Mouse (Mus musculus) fat pad, adult 2 months (tissue): ENCODE results near the gene Ntn1.

Experiments
- DNase-seq: peaks from one replicate; pipeline ENCODE4 v3.0.0-alpha.2; 2011; ENCODE audit warnings: low read depth, low spot score; ENCODE audit errors: extremely low read depth

The Ntn1 gene

DNA sequence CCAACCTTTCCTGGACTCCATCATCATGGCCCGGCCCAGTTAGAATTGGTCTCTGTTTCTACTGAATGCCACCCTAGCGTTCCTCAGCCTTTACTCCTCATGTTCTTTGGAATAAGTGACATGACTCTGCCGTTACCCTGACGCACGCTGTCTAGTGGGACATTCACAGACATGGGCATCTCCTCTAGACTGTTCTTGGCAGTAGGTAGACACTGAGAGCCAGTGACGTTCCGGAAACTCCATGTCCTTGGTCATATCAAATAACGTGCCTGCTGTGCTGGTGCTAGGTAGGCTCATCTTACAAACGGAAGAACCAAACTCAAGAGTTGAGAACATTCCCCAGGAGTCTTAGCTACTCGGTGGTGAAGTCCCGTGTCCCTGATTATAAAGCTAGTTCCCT lies 203.2 kb downstream of the Ntn1 start:
- no peak for DNase-seq

DNA sequence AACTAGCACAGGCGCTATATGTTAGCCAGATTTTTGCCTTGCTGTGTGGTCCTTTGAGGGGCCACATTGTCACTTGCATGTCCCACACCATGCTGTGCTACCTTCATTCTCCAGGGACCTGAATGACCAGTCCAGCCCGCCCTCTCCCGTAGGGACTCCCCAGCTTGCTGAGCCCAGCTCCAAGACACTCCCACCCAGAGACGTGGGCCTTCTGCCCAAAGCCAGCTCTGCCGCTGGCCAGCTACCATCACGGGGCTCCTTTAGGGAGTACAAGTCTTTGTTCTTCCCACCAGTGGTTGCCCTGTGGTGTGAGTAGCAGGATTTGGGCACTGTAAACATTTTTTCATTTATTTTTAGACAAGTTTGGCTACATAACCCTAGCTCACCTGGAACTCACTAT lies 204.1 kb downstream of the Ntn1 start:
- no peak for DNase-seq

GRCm38 (mm10) chr11:68195693-68196176 lies 204.9 kb downstream of the Ntn1 start:
- DNase-seq: no peak

GRCm38 (mm10) chr11:68195168-68195567 lies 205.5 kb downstream of the Ntn1 start:
- no peak for DNase-seq

DNA sequence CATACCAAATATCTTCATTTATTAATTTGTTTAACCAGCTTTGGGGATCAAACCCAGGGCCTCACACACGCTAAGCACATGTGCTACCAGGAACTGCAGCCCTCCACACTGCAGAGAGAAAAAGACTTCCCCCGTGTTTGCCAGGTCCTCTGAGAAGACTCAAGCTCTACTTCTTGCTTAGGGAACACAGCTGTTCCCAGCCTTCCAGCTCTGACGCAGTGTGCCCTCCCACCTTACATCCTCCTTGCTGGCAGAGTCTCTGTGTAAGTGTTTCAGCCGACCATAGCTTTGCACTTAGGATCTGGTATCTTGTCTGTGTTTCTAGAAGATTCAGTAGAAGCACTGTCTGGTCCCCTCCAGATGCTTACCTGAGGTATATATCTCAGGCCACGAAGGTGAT lies 209.8 kb downstream of the Ntn1 start:
- DNase-seq: no peak

GRCm38 (mm10) chr11:68188695-68189201 lies 211.9 kb downstream of the Ntn1 start:
- no peak for DNase-seq

DNA sequence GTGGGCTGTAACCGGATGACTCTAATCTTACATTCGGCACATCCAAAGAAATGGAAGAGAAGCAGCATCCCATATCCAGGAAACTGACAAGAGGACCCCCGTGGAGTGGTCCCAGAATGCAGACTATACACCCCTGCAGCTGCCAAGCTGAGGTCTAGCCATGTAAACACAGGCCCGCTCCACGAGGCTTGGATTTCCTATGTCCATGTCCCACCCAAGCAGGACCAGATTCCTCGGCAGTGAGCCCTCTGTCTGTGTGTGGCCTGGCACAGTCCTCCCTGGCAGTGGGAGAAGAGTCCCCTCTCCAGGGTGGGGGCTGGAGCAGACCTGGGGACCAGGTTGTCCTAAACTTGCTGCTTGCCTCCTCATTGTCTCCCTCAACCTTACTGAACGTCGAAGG lies 213.4 kb downstream of the Ntn1 start:
- no peak for DNase-seq

GRCm38 (mm10) chr11:68185647-68186046 lies 215.0 kb downstream of the Ntn1 start:
- DNase-seq: no peak

DNA sequence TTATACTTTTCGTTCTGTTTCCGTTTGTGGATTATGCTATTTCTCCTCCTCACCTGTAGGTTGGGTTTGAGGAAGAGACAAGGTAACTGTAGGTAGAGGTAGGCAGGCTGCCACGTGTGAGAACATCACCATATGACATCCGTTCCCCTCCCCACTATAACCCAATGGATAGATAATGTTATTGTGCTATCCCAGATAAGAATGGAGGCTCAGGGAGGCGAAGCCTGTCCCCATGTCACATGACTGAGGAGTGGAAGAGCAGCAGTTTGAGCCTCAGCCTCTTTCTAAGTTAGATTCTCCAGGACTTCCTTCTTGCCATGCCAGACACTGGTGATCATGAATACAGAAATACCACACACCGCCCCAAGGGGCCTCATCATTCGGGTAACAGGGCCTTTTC lies 223.2 kb downstream of the Ntn1 start:
- no peak for DNase-seq

- DNase-seq: no peak
Observed at GRCm38 (mm10) chr11:68176550-68176949, 224.1 kb downstream of the Ntn1 start.

- DNase-seq: no peak
Observed at GRCm38 (mm10) chr11:68172648-68173045, 228.0 kb downstream of the Ntn1 start.

DNA sequence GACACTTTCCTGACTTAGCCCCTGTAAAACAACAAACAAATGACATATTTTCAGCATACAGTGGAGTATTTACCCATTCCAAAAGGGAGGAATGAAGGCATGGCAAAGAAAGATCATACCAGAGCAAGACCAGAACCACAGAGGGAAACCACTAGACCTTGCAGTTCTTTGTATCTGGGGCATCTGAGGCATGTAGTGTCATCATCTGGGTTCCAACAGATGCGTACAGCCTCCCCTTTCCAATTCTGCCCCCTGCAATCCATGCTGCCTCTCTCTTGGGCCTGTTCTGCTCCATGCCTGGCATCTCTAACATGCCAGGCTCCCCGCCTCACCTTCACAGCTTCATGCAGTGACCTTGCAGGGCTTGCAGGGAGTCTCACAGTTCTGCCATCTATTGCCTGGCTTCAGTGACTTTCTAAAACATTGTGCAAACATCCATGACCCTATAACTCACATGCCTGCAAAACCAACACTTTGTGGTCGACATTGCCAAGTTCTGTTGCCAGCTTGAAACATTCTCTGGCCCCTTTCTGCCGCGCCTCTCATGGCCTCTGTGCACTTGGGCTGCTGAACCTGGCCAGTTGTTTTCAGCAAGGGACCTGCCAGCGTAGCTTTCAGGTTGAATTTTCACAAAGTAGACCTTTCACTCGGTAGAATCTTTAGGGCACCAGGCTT lies 228.5 kb downstream of the Ntn1 start:
- DNase-seq: no peak

GRCm38 (mm10) chr11:68168427-68168826 lies 232.2 kb downstream of the Ntn1 start:
- no peak for DNase-seq

DNA sequence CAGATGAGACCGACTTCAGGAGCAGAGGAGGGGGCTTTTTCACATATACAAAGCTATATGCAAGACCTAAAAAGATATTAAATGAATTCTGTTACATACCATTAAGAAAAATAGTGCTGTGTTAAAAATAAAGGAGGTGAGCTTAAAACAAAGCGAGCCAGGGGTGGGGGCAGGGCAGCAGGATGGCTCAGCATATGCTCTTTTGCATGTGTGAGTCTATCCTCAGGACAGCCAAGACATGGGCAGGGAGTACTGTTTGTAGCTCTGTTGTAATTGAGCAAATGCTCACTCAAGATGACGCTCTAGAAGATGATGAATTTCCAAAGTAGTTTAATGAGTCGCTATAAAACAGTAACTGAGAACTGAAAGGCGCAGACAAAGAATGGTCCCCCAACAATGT lies 236.2 kb downstream of the Ntn1 start:
- DNase-seq: no peak

GRCm38 (mm10) chr11:68159867-68160266 lies 240.8 kb downstream of the Ntn1 start:
- DNase-seq: no peak
